ENCODE assay signal across 1 mouse cellular context in the genomic region with DNA sequence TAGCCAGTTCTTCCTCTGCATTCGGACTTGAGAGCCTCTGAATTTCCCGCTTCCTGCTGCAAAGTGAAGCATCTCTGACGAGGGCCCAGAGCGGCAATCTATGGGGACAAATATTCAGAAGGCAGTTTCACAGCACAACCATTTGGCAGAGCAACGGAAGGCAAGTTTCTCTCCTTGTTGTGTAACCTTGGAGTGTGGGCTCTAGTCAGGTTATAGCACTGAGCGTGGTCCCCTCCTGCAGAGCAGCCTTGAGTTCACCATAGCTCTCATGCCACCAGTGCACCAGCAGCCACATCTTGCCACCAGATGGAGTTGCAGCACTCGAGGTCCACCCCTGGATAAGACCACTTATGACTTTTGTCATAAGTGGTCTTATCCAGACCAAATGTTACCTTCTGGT.
TF ChIP-seq lines count a peak whose summit lies in the region.

No protein-coding gene starts in this region.

TF ChIP-seq in MEL, 35 proteins besides CTCF, POLR2A, EP300 and RAD21:
- TF ChIP-seq SMC3 (IDR thresholded peaks at IDR 0.05; ENCODE audit: low read depth, low read length) (no peak), MXI1 (IDR thresholded peaks at IDR 0.05; ENCODE audit: low read depth, low read length) (no peak), UBTF (IDR thresholded peaks at IDR 0.05; ENCODE audit: borderline replicate concordance, insufficient read depth, low read depth, low read length) (no peak), USF2 (IDR thresholded peaks at IDR 0.05; ENCODE audit: borderline replicate concordance in 1 of 2, insufficient read depth in 1 of 2, low read depth in 1 of 2, low read length in 2 of 2) (no peak), TAL1 (IDR thresholded peaks at IDR 0.05; ENCODE audit: low read length) (no peak), E2F4 (IDR thresholded peaks at IDR 0.05; ENCODE audit: borderline replicate concordance, low read depth, low read length) (no peak), KAT2A (conservative IDR thresholded peaks at IDR 0.05; ENCODE audit: low read depth, low read length) (no peak), SIN3A (IDR thresholded peaks at IDR 0.05; ENCODE audit: low read length) (no peak), TBP (IDR thresholded peaks at IDR 0.05; ENCODE audit: low read depth, low read length) (no peak), ETS1 (IDR thresholded peaks at IDR 0.05; ENCODE audit: low read depth, low read length) (no peak)
